Mouse (Mus musculus) liver, adult 2 months (tissue): Measurements from ENCODE around the gene Ctsc. TPM values are rescaled to one million over a fixed set of nuclear protein-coding genes. Genes with fewer than 3 reads are reported as not detected.

Experiments used
- DNase-seq: peaks from one replicate; pipeline ENCODE4 v3.0.0-alpha.2; 2011; ENCODE audit warnings: low read depth, low spot score; ENCODE audit errors: extremely low read depth
- H3K27ac ChIP-seq: fragments of 200-500 bp; replicated peaks from 2 replicates; pipeline ENCODE4 v1.5.1; 2012; ENCODE audit warnings: low read depth, mild to moderate bottlenecking, control low read depth, inconsistent platforms, low read length; ENCODE audit not compliant: insufficient read depth
- H3K27me3 ChIP-seq: fragments of 200-500 bp; 2 replicates; pipeline ENCODE4 v1.6.1; 2012; ENCODE audit warnings: mild to moderate bottlenecking, moderate library complexity, low read length, inconsistent platforms; ENCODE audit not compliant: control insufficient read depth, insufficient read depth
- H3K36me3 ChIP-seq: fragments of 200-500 bp; 2 replicates; pipeline ENCODE4 v1.6.1; 2012; ENCODE audit warnings: low read length, inconsistent platforms; ENCODE audit not compliant: control insufficient read depth, insufficient read depth
- H3K4me1 ChIP-seq: fragments of 200-500 bp; 2 replicates; pipeline ENCODE4 v1.6.1; 2011; ENCODE audit warnings: low read length; ENCODE audit not compliant: control insufficient read depth, insufficient read depth
- H3K4me3 ChIP-seq: fragments of 200-500 bp; 2 replicates; pipeline ENCODE4 v1.5.1; 2011; ENCODE audit warnings: low read depth, mild to moderate bottlenecking, control low read depth, low read length, moderate library complexity; ENCODE audit not compliant: insufficient read depth
- H3K79me2 ChIP-seq: fragments of 200-500 bp; 2 replicates; pipeline ENCODE4 v1.6.1; 2012; ENCODE audit warnings: inconsistent platforms, mild to moderate bottlenecking, low read length, moderate library complexity; ENCODE audit not compliant: control insufficient read depth, insufficient read depth
- H3K9ac ChIP-seq: fragments of 200-500 bp; 2 replicates; pipeline ENCODE4 v1.6.1; 2012; ENCODE audit warnings: low read depth, mild to moderate bottlenecking, control low read depth, inconsistent platforms, low read length
- CTCF ChIP-seq: fragments of 200-500 bp; IDR thresholded peaks from 2 replicates; pipeline ENCODE4 v1.5.1; 2011; ENCODE audit warnings: low read depth, low read length, control low read depth
- POLR2A ChIP-seq: fragments of 200-500 bp; IDR thresholded peaks from 2 replicates; pipeline ENCODE4 v1.6.1; 2011; ENCODE audit warnings: low read length, control low read depth; ENCODE audit not compliant: insufficient read depth; ENCODE audit errors: extremely low read depth
- WGBS: fragments of 180-500 bp; shearing (Covaris S2); methylation state at CpG from one replicate; pipeline ENCODE4 v1.1.7; 2018; 5-methylcytosine and 5-hydroxymethylcytosine counted together
- polyA plus RNA-seq: library from polyadenylated mRNA; depleted of rRNA; stranded (reverse); fragments of >200 nt; gene quantifications from 2 replicates; pipeline ENCODE4 v1.2.3, GENCODE M21; 2012
- total RNA-seq: library from RNA; depleted of rRNA; stranded (reverse); fragments of >200 nt; gene quantifications from 2 replicates; pipeline ENCODE4 v1.2.3, GENCODE M21; 2014

Gene Ctsc
- total and polyA plus RNA-seq, 2 experiments, result 83.6 to 124 TPM

GRCm38 (mm10) chr7:88261799-88262198 is 16.1 kb upstream of the Ctsc start:
- DNase-seq, result peak; percentile 53
- Histone ChIP-seq H3K27ac (no peak overlapping the region), H3K27me3 (no peaks in the 10 kb centered on the region)

GRCm38 (mm10) chr7:88264861-88265260 is 13.0 kb upstream of the Ctsc start:
- TF ChIP-seq POLR2A, result no peak
- Histone ChIP-seq H3K27me3 (no peaks in the 10 kb centered on the region), H3K4me1 (peaks cover 2% of the 10 kb centered on the region; the same call in 1 of the 2 replicates), H3K27ac (no peak overlapping the region), H3K79me2 (no peaks in the 10 kb centered on the region), H3K9ac (no peak overlapping the region), H3K4me3 (no peak overlapping the region), H3K36me3 (no peaks in the 10 kb centered on the region)
- peak; percentile 34 for DNase-seq
- WGBS, result 45% methylated on average over 5 of the region's 5 CpGs

More at GRCm38 (mm10) chr7:88261799-88262198, 16.1 kb upstream of the Ctsc start:
- no peak overlapping the region for H3K4me3 ChIP-seq
- no peak for TF ChIP-seq CTCF
- TF ChIP-seq POLR2A, result no peak
- H3K9ac ChIP-seq, result no peak overlapping the region
- no peaks in the 10 kb centered on the region for H3K79me2 ChIP-seq
- WGBS, result 38% methylated on average over 4 of the region's 4 CpGs
- H3K4me1 ChIP-seq, result peaks cover 2% of the 10 kb centered on the region; the same call in 1 of the 2 replicates
- no peaks in the 10 kb centered on the region for H3K36me3 ChIP-seq

- Histone ChIP-seq H3K4me3 (no peak overlapping the region), H3K79me2 (no peaks in the 10 kb centered on the region), H3K27me3 (no peaks in the 10 kb centered on the region), H3K36me3 (no peaks in the 10 kb centered on the region), H3K27ac (no peak overlapping the region), H3K9ac (no peak overlapping the region), H3K4me1 (no peaks in the 10 kb centered on the region)
- 62% methylated on average over 1 of the region's 1 CpGs for WGBS
- no peak for DNase-seq
- TF ChIP-seq POLR2A (no peak), CTCF (no peak)
These were observed 8.0 kb upstream of the Ctsc start for GRCm38 (mm10) chr7:88269913-88270312.

GRCm38 (mm10) chr7:88271531-88271930 is 6.4 kb upstream of the Ctsc start:
- no peak overlapping the region for H3K27ac ChIP-seq
- H3K9ac ChIP-seq, result no peak overlapping the region
- no peaks in the 10 kb centered on the region for H3K4me1 ChIP-seq
- DNase-seq, result no peak
- H3K79me2 ChIP-seq, result no peaks in the 10 kb centered on the region
- no peaks in the 10 kb centered on the region for H3K27me3 ChIP-seq
- WGBS, result 15% methylated on average over 2 of the region's 2 CpGs
- no peak overlapping the region for H3K4me3 ChIP-seq
- TF ChIP-seq POLR2A (no peak), CTCF (no peak)
- no peaks in the 10 kb centered on the region for H3K36me3 ChIP-seq

GRCm38 (mm10) chr7:88276914-88277765 is 745 bp upstream of the Ctsc start:
- no peaks in the 10 kb centered on the region for H3K27me3 ChIP-seq
- no peaks in the 10 kb centered on the region for H3K79me2 ChIP-seq
- no peaks in the 10 kb centered on the region; the same call in 1 of the 2 replicates for H3K4me1 ChIP-seq
- peaks cover 5% of the 10 kb centered on the region for H3K36me3 ChIP-seq
- no peak overlapping the region; the same call in 1 of the 2 replicates for H3K4me3 ChIP-seq
- 40% methylated on average over 7 of the region's 7 CpGs for WGBS
- no peak overlapping the region for H3K9ac ChIP-seq
- DNase-seq, result no peak
- no peak for TF ChIP-seq CTCF
- TF ChIP-seq POLR2A, result no peak
- H3K27ac ChIP-seq, result 0 out of 2 replicates have a peak overlapping the region, but pooled peaks have one; percentile 18
